Mouse (Mus musculus) MEL (cell line): ENCODE measurements around the gene Zfyve9. TPM values are rescaled to one million over a fixed set of nuclear protein-coding genes. Genes with fewer than 3 reads are reported as not detected.

ENCODE experiments used
- DNase-seq: peaks from one replicate; pipeline ENCODE4 v3.0.0; 2011; ENCODE audit warnings: low read depth, low spot score
- H3K27ac ChIP-seq: 2 replicates; pipeline ENCODE4 v1.5.1; 2012; ENCODE audit warnings: low read depth, mild to moderate bottlenecking, control low read depth, low read length, moderate library complexity; ENCODE audit not compliant: control insufficient read depth
- H3K27me3 ChIP-seq, 2 experiments: fragments of 150-350 bp in 1 of 2; sonication (generic) in 1 of 2; 2 replicates each; pipeline ENCODE4 v1.6.1; 2012; ENCODE audit warnings: low read length in 2 of 2, mild to moderate bottlenecking in 2 of 2, improper control_type of control experiment in 1 of 2, moderate library complexity in 1 of 2; ENCODE audit not compliant: insufficient read depth in 2 of 2, control insufficient read depth in 1 of 2
- H3K36me3 ChIP-seq, 2 experiments: 2 replicates each; pipeline ENCODE4 v1.6.1; 2012 to 2014; ENCODE audit warnings: low read length in 2 of 2, improper control_type of control experiment in 1 of 2, inconsistent platforms in 1 of 2, mild to moderate bottlenecking in 1 of 2; ENCODE audit not compliant: insufficient read depth in 2 of 2, control insufficient read depth in 1 of 2
- H3K4me1 ChIP-seq, 2 experiments: fragments of 150-350 bp in 1 of 2; sonication (generic) in 1 of 2; 2 replicates each; pipeline ENCODE4 v1.6.1; 2012; ENCODE audit warnings: low read length in 2 of 2, improper control_type of control experiment in 1 of 2, mild to moderate bottlenecking in 1 of 2; ENCODE audit not compliant: insufficient read depth in 2 of 2, control insufficient read depth in 1 of 2
- H3K4me3 ChIP-seq, 2 experiments: fragments of 150-350 bp in 1 of 2; sonication (generic) in 1 of 2; 2 replicates each; pipeline ENCODE4 v1.5.1; 2012; ENCODE audit warnings: low read depth in 2 of 2, low read length in 2 of 2, mild to moderate bottlenecking in 2 of 2, moderate library complexity in 2 of 2, control low read depth in 1 of 2, improper control_type of control experiment in 1 of 2; ENCODE audit not compliant: control insufficient read depth in 1 of 2, insufficient read depth in 1 of 2
- H3K79me2 ChIP-seq: 2 replicates; pipeline ENCODE4 v1.6.1; 2012; ENCODE audit warnings: mild to moderate bottlenecking, low read length, moderate library complexity; ENCODE audit not compliant: control insufficient read depth, poor library complexity, insufficient read depth
- H3K9ac ChIP-seq: 2 replicates; pipeline ENCODE4 v1.6.1; 2012; ENCODE audit warnings: low read depth, mild to moderate bottlenecking, control low read depth, low read length, moderate library complexity; ENCODE audit not compliant: control insufficient read depth, poor library complexity, severe bottlenecking
- H3K9me3 ChIP-seq: fragments of 150-350 bp; sonication (generic); replicated peaks from 2 replicates; pipeline ENCODE4 v1.6.1; 2012; ENCODE audit warnings: mild to moderate bottlenecking, low read length, improper control_type of control experiment, moderate library complexity; ENCODE audit not compliant: insufficient read depth
- BHLHE40 ChIP-seq: IDR thresholded peaks from 2 replicates; pipeline ENCODE4 v1.6.1; 2012; ENCODE audit warnings: low read depth, mild to moderate bottlenecking, inconsistent platforms, low read length, improper control_type of control experiment, borderline replicate concordance
- CHD2 ChIP-seq: IDR thresholded peaks from 2 replicates; pipeline ENCODE4 v1.6.1; 2011; ENCODE audit warnings: low read length, improper control_type of control experiment
- CTCF ChIP-seq, 3 experiments: IDR thresholded peaks in 2 of 3; conservative IDR thresholded peaks in 1 of 3; 2 replicates each; pipeline ENCODE4 v1.5.1; 2011 to 2012; ENCODE audit warnings: low read length in 3 of 3, low read depth in 2 of 3, mild to moderate bottlenecking in 2 of 3, improper control_type of control experiment in 1 of 3, inconsistent platforms in 1 of 3, mixed read lengths in 1 of 3, moderate library complexity in 1 of 3; ENCODE audit not compliant: control insufficient read depth in 1 of 3, insufficient read depth in 1 of 3, poor library complexity in 1 of 3, severe bottlenecking in 1 of 3
- E2F4 ChIP-seq: IDR thresholded peaks from 2 replicates; pipeline ENCODE4 v1.6.1; 2011; ENCODE audit warnings: low read depth, low read length, improper control_type of control experiment, borderline replicate concordance
- ELF1 ChIP-seq: IDR thresholded peaks from 2 replicates; pipeline ENCODE4 v1.6.1; 2014; ENCODE audit warnings: low read depth, mild to moderate bottlenecking, inconsistent platforms, low read length, improper control_type of control experiment, moderate library complexity
- EP300 ChIP-seq, 2 experiments: IDR thresholded peaks; 2 replicates each; pipeline ENCODE4 v1.6.1; 2011; ENCODE audit warnings: improper control_type of control experiment in 2 of 2, low read length in 2 of 2, low read depth in 1 of 2, mild to moderate bottlenecking in 1 of 2
- GABPA ChIP-seq: IDR thresholded peaks from 2 replicates; pipeline ENCODE4 v1.6.1; 2012; ENCODE audit warnings: low read depth, mild to moderate bottlenecking, inconsistent platforms, low read length, improper control_type of control experiment, moderate library complexity
- GATA1 ChIP-seq: IDR thresholded peaks from 2 replicates; pipeline ENCODE4 v1.6.1; 2011; ENCODE audit warnings: low read depth, low read length, improper control_type of control experiment
- MAFK ChIP-seq: IDR thresholded peaks from 2 replicates; pipeline ENCODE4 v1.6.1; 2011; ENCODE audit warnings: low read depth, mild to moderate bottlenecking, low read length, improper control_type of control experiment, borderline replicate concordance
- MAX ChIP-seq: IDR thresholded peaks from 2 replicates; pipeline ENCODE4 v1.6.1; 2011; ENCODE audit warnings: low read length, improper control_type of control experiment
- MEF2A ChIP-seq: IDR thresholded peaks from 2 replicates; pipeline ENCODE4 v1.6.1; 2014; ENCODE audit warnings: low read depth, mild to moderate bottlenecking, inconsistent platforms, low read length, improper control_type of control experiment; ENCODE audit not compliant: poor library complexity, insufficient replicate concordance, severe bottlenecking; ENCODE audit errors: extremely low read depth
- MXI1 ChIP-seq: IDR thresholded peaks from 2 replicates; pipeline ENCODE4 v1.6.1; 2011; ENCODE audit warnings: mild to moderate bottlenecking, low read depth, low read length, improper control_type of control experiment
- MYB ChIP-seq: IDR thresholded peaks from 2 replicates; pipeline ENCODE4 v1.6.1; 2011; ENCODE audit warnings: mild to moderate bottlenecking, low read depth, low read length, improper control_type of control experiment
- MYC ChIP-seq: IDR thresholded peaks from 2 replicates; pipeline ENCODE4 v1.6.1; 2011; ENCODE audit warnings: low read depth, mild to moderate bottlenecking, low read length, improper control_type of control experiment, moderate library complexity
- POLR2A ChIP-seq, 2 experiments: IDR thresholded peaks; 2 replicates each; pipeline ENCODE4 v1.6.1; 2011 to 2012; ENCODE audit warnings: low read length in 2 of 2, mild to moderate bottlenecking in 2 of 2, control low read depth in 1 of 2, improper control_type of control experiment in 1 of 2, low read depth in 1 of 2, moderate library complexity in 1 of 2; ENCODE audit not compliant: control insufficient read depth in 1 of 2, insufficient read depth in 1 of 2, poor library complexity in 1 of 2
- POLR2AphosphoS2 ChIP-seq: IDR thresholded peaks from 2 replicates; pipeline ENCODE4 v1.6.1; 2011; ENCODE audit warnings: low read length, improper control_type of control experiment
- RAD21 ChIP-seq: IDR thresholded peaks from 2 replicates; pipeline ENCODE4 v1.6.1; 2011; ENCODE audit warnings: mild to moderate bottlenecking, low read depth, low read length, improper control_type of control experiment
- RCOR1 ChIP-seq: IDR thresholded peaks from 2 replicates; pipeline ENCODE4 v1.6.1; 2012; ENCODE audit warnings: low read depth, mild to moderate bottlenecking, inconsistent platforms, low read length, improper control_type of control experiment
- SIN3A ChIP-seq: IDR thresholded peaks from 2 replicates; pipeline ENCODE4 v1.6.1; 2012; ENCODE audit warnings: low read length, improper control_type of control experiment, inconsistent platforms
- SMC3 ChIP-seq: IDR thresholded peaks from 2 replicates; pipeline ENCODE4 v1.6.1; 2011; ENCODE audit warnings: low read depth, low read length, improper control_type of control experiment
- TBP ChIP-seq: IDR thresholded peaks from 2 replicates; pipeline ENCODE4 v1.8.0; 2011; ENCODE audit warnings: low read depth, low read length, improper control_type of control experiment
- TCF12 ChIP-seq: IDR thresholded peaks from 2 replicates; pipeline ENCODE4 v1.6.1; 2014; ENCODE audit warnings: low read depth, mild to moderate bottlenecking, inconsistent platforms, low read length, improper control_type of control experiment, moderate library complexity
- USF1 ChIP-seq: IDR thresholded peaks from 2 replicates; pipeline ENCODE4 v1.6.1; 2014; ENCODE audit warnings: low read depth, mild to moderate bottlenecking, inconsistent platforms, low read length, improper control_type of control experiment, moderate library complexity
- USF2 ChIP-seq, 2 experiments: IDR thresholded peaks; 2 replicates each; pipeline ENCODE4 v1.6.1; 2011 to 2012; ENCODE audit warnings: improper control_type of control experiment in 2 of 2, low read length in 2 of 2, borderline replicate concordance in 1 of 2, inconsistent platforms in 1 of 2, low read depth in 1 of 2, mild to moderate bottlenecking in 1 of 2; ENCODE audit not compliant: insufficient read depth in 1 of 2
- ZMIZ1 ChIP-seq: IDR thresholded peaks from 2 replicates; pipeline ENCODE4 v1.6.1; 2012; ENCODE audit warnings: low read depth, mild to moderate bottlenecking, inconsistent platforms, low read length, improper control_type of control experiment, moderate library complexity
- ZNF384 ChIP-seq: IDR thresholded peaks from 2 replicates; pipeline ENCODE4 v1.6.1; 2012; ENCODE audit warnings: low read depth, mild to moderate bottlenecking, inconsistent platforms, low read length, improper control_type of control experiment
- polyA plus RNA-seq, 2 experiments: library from polyadenylated mRNA; stranded (reverse) in 1 of 2; unstranded in 1 of 2; fragments of >175 nt in 1 of 2; fragments of >200 nt in 1 of 2; gene quantifications; 2 replicates each; pipeline versions ENCODE4 v1.2.1 to v1.2.4; 2012; ENCODE audit warnings: low replicate concordance in 2 of 2, low read depth in 1 of 2; ENCODE audit not compliant: insufficient read length in 2 of 2, insufficient read depth in 1 of 2, missing spikeins in 1 of 2
- total RNA-seq: library from RNA; depleted of rRNA; stranded (reverse); fragments of 300-350 nt; gene quantifications from 2 replicates; pipeline ENCODE4 v1.2.3, GENCODE M21; 2012

Zfyve9 gene
- total and polyA plus RNA-seq, 3 experiments = 0.14 TPM; not detected in 2

- Histone ChIP-seq H3K27ac (no peak overlapping the region), H3K36me3 (no peaks in the 10 kb centered on the region), H3K9me3 (no peaks in the 10 kb centered on the region), H3K4me3 (no peak overlapping the region), H3K4me1 (no peaks in the 10 kb centered on the region), H3K9ac (no peak overlapping the region), H3K27me3 (peaks cover 0 to 1% of the 10 kb centered on the region in 2 experiments; a peak in 1 of 4 replicates), H3K79me2 (no peaks in the 10 kb centered on the region)
- TF ChIP-seq GATA1 (no peak), USF1 (no peak), RAD21 (peak; percentile 18), MYC (no peak), BHLHE40 (no peak), POLR2A (IDR thresholded peaks at IDR 0.05; ENCODE audit: control insufficient read depth in 1 of 2, insufficient read depth in 1 of 2, low read depth in 1 of 2, low read length in 2 of 2, poor library complexity in 1 of 2) (no peak), MAFK (no peak), GABPA (no peak), MXI1 (no peak), ZMIZ1 (no peak), CHD2 (no peak), MAX (no peak), E2F4 (no peak), MYB (no peak), TBP (no peak), ZNF384 (no peak), CTCF (IDR thresholded peaks at IDR 0.05 in 2 of 3, conservative IDR thresholded peaks at IDR 0.05 in 1 of 3; ENCODE audit: control insufficient read depth in 1 of 3, insufficient read depth in 1 of 3, low read depth in 2 of 3, low read length in 3 of 3, poor library complexity in 1 of 3, severe bottlenecking in 1 of 3) (peak; percentile 6 to 40 (median 38); a peak in 3 of 6 replicates)
- DNase-seq = peak; percentile 16
Measured at GRCm38 (mm10) chr4:108664407-108664806, 116.2 kb downstream of the Zfyve9 start.

GRCm38 (mm10) chr4:108638752-108639151 is 141.8 kb downstream of the Zfyve9 start:
- Histone ChIP-seq H3K9ac (no peak overlapping the region), H3K9me3 (no peaks in the 10 kb centered on the region), H3K36me3 (peaks cover 2% of the 10 kb centered on the region in 2 experiments; a peak in 2 of 4 replicates), H3K27me3 (no peaks in the 10 kb centered on the region), H3K79me2 (no peaks in the 10 kb centered on the region), H3K27ac (no peak overlapping the region), H3K4me1 (peaks cover 0 to 3% of the 10 kb centered on the region in 2 experiments; a peak in 2 of 4 replicates), H3K4me3 (no peak overlapping the region)
- TF ChIP-seq POLR2AphosphoS2 (no peak), MAX (0 out of 2 replicates have a peak, but pooled peaks have one; percentile 27), MEF2A (no peak), RCOR1 (0 out of 2 replicates have a peak, but pooled peaks have one; percentile 12), TCF12 (0 out of 2 replicates have a peak, but pooled peaks have one; percentile 10), USF1 (peak; percentile 85), ZNF384 (no peak), SMC3 (no peak), ELF1 (0 out of 2 replicates have a peak, but pooled peaks have one; percentile 27), EP300 (IDR thresholded peaks at IDR 0.05; ENCODE audit: low read depth in 1 of 2, low read length in 2 of 2) (peak in 1 of 2 experiments; percentile 43; a peak in 1 of 4 replicates), GATA1 (peak; percentile 43; the same call in 1 of the 2 replicates), SIN3A (no peak), USF2 (IDR thresholded peaks at IDR 0.05; ENCODE audit: borderline replicate concordance in 1 of 2, insufficient read depth in 1 of 2, low read depth in 1 of 2, low read length in 2 of 2) (0 out of 4 replicates have a peak, but pooled peaks of 1 of the 2 experiments have one; percentile 23)
- peak; percentile 52 for DNase-seq
